Mouse (Mus musculus) hindbrain, embryonic 14.5 days (tissue): ENCODE data around the gene Fbxo42. TPM values are rescaled to one million over a fixed set of nuclear protein-coding genes. Genes with fewer than 3 reads are reported as not detected.
"Not testable (repeated sequence)": the region's sequence is repeated elsewhere in the genome, so short reads cannot be mapped to it uniquely, and the experiment has no call there.

ENCODE experiments used
- ATAC-seq: fragments of 200-750 bp; cut with Nextera tagmentation; 2 replicates; pipeline ENCODE4 v1.8.0; 2017; ENCODE audit warnings: moderate number of reproducible peaks, mild to moderate bottlenecking, moderate TSS enrichment, moderate library complexity; ENCODE audit not compliant: low FRiP score
- DNase-seq: peaks from one replicate; pipeline ENCODE4 v3.0.0-alpha.2; 2015; ENCODE audit warnings: low spot score
- H3K27ac ChIP-seq: fragments of 300-500 bp; sonication (generic); 2 replicates; pipeline ENCODE4 v1.5.1; 2014; ENCODE audit warnings: mild to moderate bottlenecking, moderate library complexity
- H3K27me3 ChIP-seq: fragments of 300-500 bp; sonication (generic); 2 replicates; pipeline ENCODE4 v1.6.1; 2014; ENCODE audit warnings: mild to moderate bottlenecking, low read length, mixed read lengths; ENCODE audit not compliant: control insufficient read depth, insufficient read depth
- H3K36me3 ChIP-seq: fragments of 300-500 bp; sonication (generic); replicated peaks from 2 replicates; pipeline ENCODE4 v1.6.1; 2014; ENCODE audit not compliant: control insufficient read depth, insufficient read depth
- H3K4me1 ChIP-seq: fragments of 300-500 bp; sonication (generic); replicated peaks from 2 replicates; pipeline ENCODE4 v1.6.1; 2014; ENCODE audit warnings: antibody characterized with exemption, low read length, mixed read lengths; ENCODE audit not compliant: control insufficient read depth, insufficient read depth
- H3K4me2 ChIP-seq: fragments of 300-500 bp; sonication (generic); replicated peaks from 2 replicates; pipeline ENCODE4 v1.6.1; 2014; ENCODE audit warnings: mild to moderate bottlenecking, moderate library complexity
- H3K4me3 ChIP-seq: fragments of 300-500 bp; sonication (generic); replicated peaks from 2 replicates; pipeline ENCODE4 v1.5.1; 2014; ENCODE audit warnings: mild to moderate bottlenecking, low read length
- H3K9ac ChIP-seq: fragments of 300-500 bp; sonication (generic); 2 replicates; pipeline ENCODE4 v1.6.1; 2014
- H3K9me3 ChIP-seq: fragments of 300-500 bp; sonication (generic); 2 replicates; pipeline ENCODE4 v1.6.1; 2016; ENCODE audit warnings: low read length; ENCODE audit not compliant: control insufficient read depth
- WGBS: fragments of 180-500 bp; shearing (Covaris S2); extraction: QIAGEN DNeasy Blood & Tissue Kit; methylation state at CpG from one replicate; pipeline ENCODE4 v1.1.7; 2014; 5-methylcytosine and 5-hydroxymethylcytosine counted together
- polyA plus RNA-seq: library from polyadenylated mRNA; unstranded; fragments of >200 nt; fragmentation: Nextera tagmentation; extraction: Ambion mirVana; gene quantifications from 2 replicates; pipeline ENCODE4 v1.2.1, GENCODE M21; 2014

Fbxo42 gene
- polyA plus RNA-seq, 1 experiment from 2014 or later, result 27.6 TPM

GRCm38 (mm10) chr4:141142285-141142811 is 5.4 kb upstream of the Fbxo42 start:
- no peak overlapping the region for H3K4me3 ChIP-seq
- H3K4me2 ChIP-seq, result no peak overlapping the region
- H3K9me3 ChIP-seq, result no peaks in the 10 kb centered on the region
- no peak overlapping the region for H3K9ac ChIP-seq
- no peak overlapping the region for H3K27ac ChIP-seq
- no peaks in the 10 kb centered on the region for H3K27me3 ChIP-seq
- no peaks in the 10 kb centered on the region for H3K36me3 ChIP-seq
- DNase-seq (peak; percentile 82), ATAC-seq (no peak)
- H3K4me1 ChIP-seq, result peaks cover 20% of the 10 kb centered on the region
- WGBS, result 26% methylated on average over 9 of the region's 9 CpGs

DNA sequence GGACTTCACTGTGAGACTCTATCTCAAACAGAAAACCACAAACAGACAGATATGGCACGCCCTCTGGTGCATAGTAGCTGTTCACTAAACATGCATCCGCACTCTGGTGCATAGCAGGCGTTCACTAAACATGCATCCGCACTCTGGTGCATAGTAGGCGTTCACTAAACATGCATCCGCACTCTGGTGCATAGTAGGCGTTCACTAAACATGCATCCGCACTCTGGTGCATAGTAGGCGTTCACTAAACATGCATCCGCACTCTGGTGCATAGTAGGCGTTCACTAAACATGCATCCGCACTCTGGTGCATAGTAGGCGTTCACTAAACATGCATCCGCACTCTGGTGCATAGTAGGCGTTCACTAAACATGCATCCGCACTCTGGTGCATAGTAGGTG is 2.6 kb upstream of the Fbxo42 start:
- 93% methylated on average over 9 of the region's 16 CpGs for WGBS
- ATAC-seq, result not testable (repeated sequence)

DNA sequence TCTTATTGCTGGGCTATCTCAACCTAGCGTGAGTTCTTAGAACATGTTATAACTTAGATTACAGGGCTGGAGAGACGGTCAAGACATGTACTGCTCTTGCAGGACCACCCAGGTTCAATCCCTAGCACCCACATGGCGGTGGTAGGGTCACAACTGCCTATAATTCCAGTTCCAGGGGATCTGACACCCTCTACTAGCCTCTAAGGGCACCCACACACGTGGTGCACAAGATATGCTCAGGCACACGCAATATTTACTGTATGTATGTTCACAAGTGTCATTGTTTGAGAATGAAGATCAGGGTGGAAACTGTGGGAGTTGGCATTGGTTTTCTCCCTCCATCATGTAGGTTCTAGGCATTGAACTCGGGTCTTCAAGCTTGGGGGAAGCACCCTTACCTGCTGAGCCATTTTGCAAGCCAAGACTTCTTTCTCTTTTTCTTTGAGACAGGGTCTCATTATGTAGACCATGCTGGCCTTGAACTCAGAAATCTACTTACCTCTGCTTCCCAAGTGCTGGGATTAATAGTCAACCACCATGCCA is 1.2 kb upstream of the Fbxo42 start:
- Histone ChIP-seq H3K27me3 (no peaks in the 10 kb centered on the region), H3K27ac (no peak overlapping the region), H3K4me3 (no peak overlapping the region), H3K36me3 (no peaks in the 10 kb centered on the region), H3K4me1 (peaks cover 24% of the 10 kb centered on the region), H3K9ac (no peak overlapping the region), H3K4me2 (peak overlapping the region; percentile 84; the same call in 1 of the 2 replicates), H3K9me3 (no peaks in the 10 kb centered on the region)
- no peak for DNase-seq
- WGBS, result 96% methylated on average over 6 of the region's 6 CpGs
- no peak for ATAC-seq

More for the DNA sequence above, 2.6 kb upstream of the Fbxo42 start:
- H3K4me1 ChIP-seq, result peaks cover 19% of the 10 kb centered on the region
- H3K4me2 ChIP-seq, H3K4me3 ChIP-seq, H3K27me3 ChIP-seq, H3K9me3 ChIP-seq, H3K9ac ChIP-seq, H3K36me3 ChIP-seq, H3K27ac ChIP-seq, DNase-seq: not testable (repeated sequence)

GRCm38 (mm10) chr4:141148009-141148801 is 492 bp downstream of the Fbxo42 start:
- no peaks in the 10 kb centered on the region for H3K9me3 ChIP-seq
- WGBS, result under 1% methylated on average over 58 of the region's 66 CpGs
- no peaks in the 10 kb centered on the region for H3K36me3 ChIP-seq
- peak overlapping the region; percentile 99 for H3K4me3 ChIP-seq
- no peak for DNase-seq
- H3K27me3 ChIP-seq, result no peaks in the 10 kb centered on the region
- peak; percentile 83 for ATAC-seq
- H3K9ac ChIP-seq, result peak overlapping the region; percentile 99
- H3K27ac ChIP-seq, result peak overlapping the region; percentile 93
- peak overlapping the region; percentile 84 for H3K4me2 ChIP-seq
- peaks cover 24% of the 10 kb centered on the region for H3K4me1 ChIP-seq

DNA sequence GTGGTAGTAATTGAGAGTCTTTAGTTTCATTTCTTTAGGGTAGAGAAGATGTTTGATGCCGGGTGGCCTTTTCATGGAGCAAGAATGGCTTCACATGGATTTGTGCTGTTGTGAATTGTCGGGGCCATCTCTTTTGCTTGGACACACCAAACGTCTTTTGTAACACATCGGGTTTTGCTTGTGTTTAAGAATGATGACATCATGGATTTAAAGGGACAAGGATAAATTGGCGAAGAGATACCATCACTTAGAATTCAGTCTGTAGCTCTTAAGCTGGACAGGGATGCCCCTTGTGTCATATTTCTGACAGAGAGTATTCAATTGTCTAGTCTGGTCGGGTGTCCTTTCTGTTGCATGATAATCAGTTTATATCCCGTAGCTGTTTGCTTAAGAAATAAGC is 1.4 kb downstream of the Fbxo42 start:
- Histone ChIP-seq H3K4me1 (peaks cover 24% of the 10 kb centered on the region), H3K4me2 (peak overlapping the region; percentile 84), H3K9me3 (no peaks in the 10 kb centered on the region), H3K27me3 (no peaks in the 10 kb centered on the region), H3K36me3 (no peaks in the 10 kb centered on the region), H3K9ac (peak overlapping the region; percentile 99), H3K27ac (peak overlapping the region; percentile 93; the same call in 1 of the 2 replicates), H3K4me3 (peak overlapping the region; percentile 99)
- WGBS, result 14% methylated on average over 7 of the region's 7 CpGs
- ATAC-seq (no peak), DNase-seq (no peak)

DNA sequence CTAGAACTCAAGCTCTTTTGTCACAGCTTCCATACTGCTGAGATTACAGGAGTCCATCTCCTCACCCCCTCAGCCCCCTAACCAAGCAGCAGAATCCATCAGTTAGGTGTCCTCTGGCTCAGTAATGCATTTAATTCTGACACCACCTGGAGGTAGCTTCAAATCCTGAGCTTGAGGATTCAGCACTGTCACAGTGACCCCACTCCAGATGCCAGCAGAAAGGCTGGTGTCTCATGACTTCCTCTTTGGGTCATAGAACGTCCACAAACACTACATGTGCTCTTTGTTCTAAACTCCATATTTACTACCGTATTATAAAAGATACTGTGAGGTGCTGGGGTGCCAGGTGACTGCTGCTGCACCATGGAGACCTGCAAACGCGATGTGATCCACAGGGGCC is 9.8 kb downstream of the Fbxo42 start:
- Histone ChIP-seq H3K27ac (no peak overlapping the region), H3K4me1 (no peaks in the 10 kb centered on the region), H3K9me3 (no peaks in the 10 kb centered on the region), H3K36me3 (no peaks in the 10 kb centered on the region), H3K4me2 (no peak overlapping the region), H3K9ac (no peak overlapping the region), H3K4me3 (no peak overlapping the region), H3K27me3 (no peaks in the 10 kb centered on the region)
- 84% methylated on average over 4 of the region's 4 CpGs for WGBS
- ATAC-seq (no peak), DNase-seq (no peak)

DNA sequence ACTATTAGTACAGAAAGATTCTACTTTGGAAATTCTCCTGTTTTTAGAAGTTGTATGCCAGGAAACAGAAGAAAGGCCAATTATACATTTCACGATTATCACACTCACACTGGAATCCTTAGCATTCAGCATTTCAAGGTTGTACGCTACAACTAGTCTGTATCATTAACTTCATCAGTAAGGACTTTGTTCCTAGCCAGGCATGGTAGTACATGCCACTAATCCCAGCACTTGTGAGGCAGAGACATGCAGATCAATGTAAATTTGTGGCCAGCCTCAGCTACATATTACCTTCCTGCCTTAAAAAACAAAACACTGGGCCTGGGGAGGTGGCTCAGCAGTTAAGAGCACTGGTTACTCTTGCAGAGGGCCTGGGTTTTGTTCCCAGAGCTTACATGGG is 10.9 kb downstream of the Fbxo42 start:
- Histone ChIP-seq H3K9ac (no peak overlapping the region), H3K27ac (no peak overlapping the region), H3K4me3 (no peak overlapping the region), H3K27me3 (no peaks in the 10 kb centered on the region), H3K36me3 (no peaks in the 10 kb centered on the region), H3K4me2 (no peak overlapping the region), H3K9me3 (no peaks in the 10 kb centered on the region), H3K4me1 (no peaks in the 10 kb centered on the region)
- no peak for ATAC-seq
- no peak for DNase-seq
- 92% methylated on average over 2 of the region's 2 CpGs for WGBS

DNA sequence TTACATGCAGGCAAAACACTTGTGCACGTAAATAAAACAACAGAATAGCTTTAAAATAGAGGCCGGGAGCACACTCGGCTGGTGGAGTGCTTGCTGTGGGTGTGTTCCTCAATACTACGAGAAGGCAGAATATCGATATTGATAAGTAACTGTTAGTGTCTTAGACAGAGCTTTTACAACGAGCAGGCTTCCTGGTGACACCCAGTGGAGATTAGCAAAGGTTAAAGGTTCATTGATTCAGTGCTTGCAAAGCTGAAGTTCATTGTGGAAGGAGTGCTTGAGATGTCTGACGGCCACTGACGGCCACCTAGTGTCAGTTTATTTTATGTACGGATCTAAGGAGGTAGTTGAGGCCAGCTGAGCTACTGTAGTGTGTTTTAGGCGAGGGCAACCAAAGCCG is 11.4 kb downstream of the Fbxo42 start:
- DNase-seq, result no peak
- H3K27ac ChIP-seq, result no peak overlapping the region
- no peaks in the 10 kb centered on the region for H3K36me3 ChIP-seq
- H3K4me2 ChIP-seq, result no peak overlapping the region
- no peaks in the 10 kb centered on the region for H3K9me3 ChIP-seq
- WGBS, result 63% methylated on average over 11 of the region's 11 CpGs
- H3K4me3 ChIP-seq, result no peak overlapping the region
- H3K27me3 ChIP-seq, result no peaks in the 10 kb centered on the region
- no peaks in the 10 kb centered on the region for H3K4me1 ChIP-seq
- no peak for ATAC-seq
- H3K9ac ChIP-seq, result no peak overlapping the region

DNA sequence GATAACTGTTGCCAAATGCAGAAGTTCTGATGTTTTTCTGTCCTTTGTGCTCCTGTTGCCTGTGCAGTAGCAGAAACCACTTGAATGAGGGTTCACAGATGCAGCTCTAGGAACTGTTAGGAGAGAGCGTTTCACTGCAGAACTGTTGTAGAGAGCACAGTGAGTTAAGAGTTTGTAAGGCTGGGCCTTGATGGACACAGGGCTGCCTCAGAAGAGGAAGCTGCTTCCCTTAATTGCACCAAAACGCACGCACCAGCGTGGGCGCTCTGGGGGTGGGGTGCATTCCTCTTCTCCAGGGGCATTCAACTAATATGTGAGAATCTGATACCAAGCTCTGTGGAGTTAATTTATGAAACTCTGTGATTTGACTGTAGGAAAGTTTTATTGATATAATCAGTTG is 12.0 kb downstream of the Fbxo42 start:
- H3K27me3 ChIP-seq, result no peaks in the 10 kb centered on the region
- DNase-seq (no peak), ATAC-seq (no peak)
- WGBS, result 80% methylated on average over 5 of the region's 5 CpGs
- H3K4me1 ChIP-seq, result no peaks in the 10 kb centered on the region
- no peak overlapping the region for H3K4me3 ChIP-seq
- 0 out of 2 replicates have a peak, but pooled peaks cover 3% of the 10 kb centered on the region for H3K9me3 ChIP-seq
- H3K36me3 ChIP-seq, result no peaks in the 10 kb centered on the region
- no peak overlapping the region for H3K4me2 ChIP-seq
- H3K27ac ChIP-seq, result no peak overlapping the region
- no peak overlapping the region for H3K9ac ChIP-seq
